Mouse (Mus musculus): ENCODE data around the gene Trp53rka.

GRCm38 (mm10) chr2:165459663-165460062 lies 33.5 kb downstream of the Trp53rka start:
- TF ChIP-seq EP300 (IDR thresholded peaks at IDR 0.05; ENCODE audit: low read depth) (no peak), CTCF (IDR thresholded peaks at IDR 0.05; ENCODE audit: low read depth) (no peak)
